Mouse (Mus musculus) cerebellum, adult 2 months (tissue): ENCODE measurements around the gene Daam1.

Source experiments
- CTCF ChIP-seq: fragments of 200-500 bp; IDR thresholded peaks from 2 replicates; pipeline ENCODE4 v1.5.1; 2011; ENCODE audit warnings: low read depth, mild to moderate bottlenecking, control low read depth, low read length, moderate library complexity, borderline replicate concordance; ENCODE audit not compliant: insufficient read depth
- POLR2A ChIP-seq: fragments of 200-500 bp; IDR thresholded peaks from 2 replicates; pipeline ENCODE4 v1.6.1; 2011; ENCODE audit warnings: low read length, control low read depth, borderline replicate concordance; ENCODE audit not compliant: insufficient read depth

DNA sequence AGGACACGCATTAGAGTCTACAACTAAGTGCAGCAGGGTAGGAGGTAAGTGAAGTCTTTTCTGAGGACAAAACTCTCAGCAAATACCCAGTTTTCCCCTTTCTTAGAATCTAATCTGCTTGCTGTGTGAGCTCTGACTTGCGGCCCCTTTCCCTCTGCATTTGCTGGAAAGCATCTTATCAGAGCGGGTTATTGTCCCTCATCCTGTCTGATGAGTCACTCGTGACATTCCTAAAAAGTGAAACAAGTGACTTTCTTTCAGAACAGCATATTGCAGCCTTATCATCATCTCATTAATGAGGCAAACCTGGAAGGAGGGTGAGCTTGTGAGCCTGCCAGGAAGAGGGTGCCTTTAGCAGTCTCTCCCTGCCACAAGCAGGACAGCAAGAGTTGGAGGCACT lies 68.7 kb downstream of the Daam1 start:
- TF ChIP-seq CTCF (no peak), POLR2A (no peak)
